Mouse (Mus musculus) intestine, postnatal 0 days (tissue): ENCODE measurements at regions not wholly inside any gene's neighbourhood (a gene's known extent, or its start where the extent isn't known, plus 50 kb on each side); places are given as distances from the start of the nearest gene placed in this dataset.
A peak's percentile ranks its signal among the peaks of the same experiment; 100 is the strongest.

Experiments used
- ATAC-seq: fragments of 200-750 bp; cut with Nextera tagmentation; 2 replicates; pipeline ENCODE4 v1.8.0; 2017; ENCODE audit warnings: mild to moderate bottlenecking, moderate TSS enrichment, moderate library complexity
- H3K27ac ChIP-seq: fragments of 300-500 bp; sonication (generic); 2 replicates; pipeline ENCODE4 v1.5.1; 2014; ENCODE audit warnings: mild to moderate bottlenecking, low read depth, low read length, moderate library complexity
- H3K27me3 ChIP-seq: fragments of 300-500 bp; sonication (generic); replicated peaks from 2 replicates; pipeline ENCODE4 v1.6.1; 2014; ENCODE audit warnings: low read length, mixed read lengths; ENCODE audit not compliant: control insufficient read depth, insufficient read depth
- H3K36me3 ChIP-seq: fragments of 300-500 bp; sonication (generic); 2 replicates; pipeline ENCODE4 v1.6.1; 2014; ENCODE audit warnings: mild to moderate bottlenecking, moderate library complexity; ENCODE audit not compliant: control insufficient read depth, insufficient read depth
- H3K4me1 ChIP-seq: fragments of 300-500 bp; sonication (generic); replicated peaks from 2 replicates; pipeline ENCODE4 v1.6.1; 2014; ENCODE audit warnings: antibody characterized with exemption, low read length, mixed read lengths; ENCODE audit not compliant: control insufficient read depth, insufficient read depth
- H3K4me2 ChIP-seq: fragments of 300-500 bp; sonication (generic); replicated peaks from 2 replicates; pipeline ENCODE4 v1.6.1; 2014; ENCODE audit warnings: low read depth, mild to moderate bottlenecking, moderate library complexity
- H3K4me3 ChIP-seq: fragments of 300-500 bp; sonication (generic); 2 replicates; pipeline ENCODE4 v1.5.1; 2014; ENCODE audit warnings: low read depth, low read length
- H3K9ac ChIP-seq: fragments of 300-500 bp; sonication (generic); 2 replicates; pipeline ENCODE4 v1.6.1; 2014; ENCODE audit warnings: mild to moderate bottlenecking, low read depth, low read length
- H3K9me3 ChIP-seq: fragments of 300-500 bp; sonication (generic); 2 replicates; pipeline ENCODE4 v1.6.1; 2016; ENCODE audit warnings: mixed run types; ENCODE audit not compliant: control insufficient read depth
- CTCF ChIP-seq: sonication (generic); IDR thresholded peaks from 2 replicates; pipeline ENCODE4 v1.5.1; 2016; ENCODE audit warnings: low read depth, mild to moderate bottlenecking, control low read depth, antibody characterized with exemption, moderate library complexity
- WGBS: fragments of 180-500 bp; shearing (Covaris S2); extraction: QIAGEN DNeasy Blood & Tissue Kit; methylation state at CpG from one replicate; pipeline ENCODE4 v1.1.7; 2014; 5-methylcytosine and 5-hydroxymethylcytosine counted together

DNA sequence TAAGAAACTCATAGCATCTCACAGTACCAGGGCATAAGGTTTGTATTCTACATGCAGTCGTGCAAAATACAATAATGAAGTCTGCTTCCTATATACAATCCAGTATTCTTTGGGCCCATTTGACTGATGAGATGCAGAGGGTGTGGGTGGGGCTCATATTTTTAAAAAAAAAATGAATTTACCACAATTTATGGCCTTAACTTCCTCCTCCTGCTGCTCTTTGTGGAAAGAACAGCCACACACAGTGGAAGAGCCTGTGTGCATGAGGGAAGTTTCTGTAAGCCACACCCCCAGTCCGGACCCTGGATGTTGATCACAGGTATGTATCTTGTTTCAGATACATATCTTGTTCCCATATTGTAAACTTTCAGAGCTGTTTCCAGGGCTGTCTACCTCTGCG is 143.5 kb upstream of the Mpp6 start:
- no peak for ATAC-seq

DNA sequence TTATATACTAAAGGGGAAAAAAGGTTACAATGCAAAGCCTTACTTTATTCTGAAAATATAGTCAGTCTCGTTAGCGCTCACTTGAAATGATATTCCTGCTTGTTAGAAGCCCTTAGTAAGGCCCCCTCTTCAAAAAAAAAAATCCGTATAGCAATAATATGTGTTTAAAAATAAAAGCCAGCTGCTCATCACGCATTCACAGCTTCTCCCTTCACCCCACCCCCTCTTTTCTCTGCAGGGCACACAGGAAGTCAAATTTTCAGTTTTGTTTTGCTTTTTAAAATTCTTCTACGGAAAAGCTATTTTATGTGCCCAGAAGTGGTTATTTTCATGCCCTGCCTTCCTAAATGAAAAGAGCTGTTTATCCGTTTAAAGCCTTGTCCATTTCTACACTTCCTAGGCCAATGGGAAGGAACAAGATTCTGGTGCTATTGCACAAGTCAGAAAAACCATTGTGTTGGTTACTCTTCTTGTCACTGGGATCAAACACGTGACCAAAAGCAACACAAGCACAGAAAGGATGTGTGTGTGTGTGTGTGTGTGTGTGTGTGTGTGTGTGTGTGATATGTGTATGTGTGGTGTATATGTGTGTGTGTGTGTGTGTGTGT is 136.7 kb upstream of the Mpp6 start:
- Histone ChIP-seq H3K4me3 (no peak overlapping the region), H3K9me3 (no peaks in the 10 kb centered on the region), H3K36me3 (no peaks in the 10 kb centered on the region), H3K9ac (no peak overlapping the region), H3K4me1 (no peaks in the 10 kb centered on the region), H3K4me2 (no peak overlapping the region), H3K27ac (no peak overlapping the region), H3K27me3 (no peaks in the 10 kb centered on the region)
- TF ChIP-seq CTCF = no peak
- ATAC-seq = no peak
- WGBS = 64% methylated on average over 7 of the region's 7 CpGs

More for the DNA sequence above, 143.5 kb upstream of the Mpp6 start:
- Histone ChIP-seq H3K36me3 (no peaks in the 10 kb centered on the region), H3K4me2 (no peak overlapping the region), H3K27me3 (no peaks in the 10 kb centered on the region), H3K4me3 (no peak overlapping the region), H3K27ac (no peak overlapping the region), H3K9me3 (no peaks in the 10 kb centered on the region), H3K9ac (no peak overlapping the region), H3K4me1 (no peaks in the 10 kb centered on the region)
- 86% methylated on average over 3 of the region's 3 CpGs for WGBS
- TF ChIP-seq CTCF = no peak

DNA sequence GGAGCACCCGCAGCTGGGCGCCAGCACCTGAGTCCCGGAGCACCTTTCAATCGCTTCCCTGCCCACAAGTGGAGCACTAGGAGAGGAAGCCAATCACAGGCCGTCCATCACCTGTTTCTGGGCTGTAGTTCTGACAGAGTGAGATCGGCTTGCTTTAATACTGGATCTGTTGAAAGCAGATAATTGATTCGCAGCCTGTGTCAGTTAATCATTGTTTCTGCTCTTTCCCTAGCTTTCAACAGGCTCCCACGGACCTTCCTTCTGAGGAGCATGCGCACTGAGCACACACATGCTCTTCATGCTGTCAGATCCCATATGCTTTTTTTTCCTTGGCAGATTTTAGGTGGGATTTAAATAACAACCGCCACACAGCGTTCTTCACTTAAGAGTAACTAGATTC is 132.3 kb upstream of the Mpp6 start:
- Histone ChIP-seq H3K4me2 (no peak overlapping the region), H3K36me3 (no peaks in the 10 kb centered on the region), H3K9ac (no peak overlapping the region), H3K4me1 (no peaks in the 10 kb centered on the region), H3K4me3 (no peak overlapping the region), H3K9me3 (no peaks in the 10 kb centered on the region), H3K27me3 (no peaks in the 10 kb centered on the region), H3K27ac (no peak overlapping the region)
- no peak for ATAC-seq
- WGBS = 58% methylated on average over 11 of the region's 11 CpGs
- no peak for TF ChIP-seq CTCF

DNA sequence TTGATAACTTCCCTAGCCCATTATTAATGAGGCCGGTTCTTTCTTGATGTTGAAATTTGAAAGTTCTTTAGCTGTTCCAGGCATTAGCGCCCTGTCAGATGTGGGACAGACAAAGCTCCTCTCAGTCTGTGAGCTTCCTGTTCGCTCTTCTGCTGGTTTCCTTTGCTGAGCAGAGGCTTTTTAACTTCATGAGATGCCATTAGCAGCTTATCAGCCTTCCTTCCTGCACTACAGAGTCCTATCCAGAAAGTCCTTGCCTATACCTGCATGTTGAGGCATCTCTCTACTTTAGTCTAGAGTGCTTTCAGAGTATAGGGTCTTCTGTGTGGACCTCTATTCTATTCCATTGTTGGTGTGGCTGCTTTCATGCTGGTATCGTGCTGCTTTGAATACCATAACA is 126.3 kb upstream of the Mpp6 start:
- WGBS = 79% methylated on average over 4 of the region's 4 CpGs
- Histone ChIP-seq H3K4me1 (0 out of 2 replicates have a peak, but pooled peaks cover 2% of the 10 kb centered on the region), H3K4me2 (no peak overlapping the region), H3K9ac (no peak overlapping the region), H3K27me3 (no peaks in the 10 kb centered on the region), H3K9me3 (no peaks in the 10 kb centered on the region), H3K27ac (no peak overlapping the region), H3K36me3 (no peaks in the 10 kb centered on the region), H3K4me3 (no peak overlapping the region)
- TF ChIP-seq CTCF = no peak
- ATAC-seq = no peak

DNA sequence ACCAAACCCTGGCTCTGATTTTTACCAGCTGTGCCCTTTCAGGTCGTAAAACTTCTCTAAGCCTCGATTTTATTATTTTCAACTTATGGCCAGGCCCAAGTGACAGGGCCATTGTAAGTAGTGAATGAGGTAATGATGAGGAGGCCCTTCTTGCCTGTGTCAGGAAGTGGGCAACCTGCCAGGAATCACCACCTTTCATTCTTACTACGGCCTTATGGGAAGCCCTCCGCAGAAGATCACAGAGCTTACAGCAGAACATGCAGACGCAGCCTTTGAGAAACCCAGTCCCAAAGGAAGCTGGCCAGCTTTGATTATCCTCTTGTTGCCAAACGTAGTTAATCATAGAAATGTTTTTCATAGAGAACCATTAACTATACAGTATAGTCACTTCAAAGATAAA is 124.9 kb upstream of the Mpp6 start:
- H3K27me3 ChIP-seq = no peaks in the 10 kb centered on the region
- H3K9me3 ChIP-seq = no peaks in the 10 kb centered on the region
- H3K36me3 ChIP-seq = no peaks in the 10 kb centered on the region
- no peak overlapping the region for H3K9ac ChIP-seq
- peak; percentile 65 for ATAC-seq
- no peak overlapping the region for H3K27ac ChIP-seq
- H3K4me1 ChIP-seq = 0 out of 2 replicates have a peak, but pooled peaks cover 2% of the 10 kb centered on the region
- H3K4me2 ChIP-seq = no peak overlapping the region
- 5% methylated on average over 6 of the region's 6 CpGs for WGBS
- H3K4me3 ChIP-seq = no peak overlapping the region
- TF ChIP-seq CTCF = no peak

DNA sequence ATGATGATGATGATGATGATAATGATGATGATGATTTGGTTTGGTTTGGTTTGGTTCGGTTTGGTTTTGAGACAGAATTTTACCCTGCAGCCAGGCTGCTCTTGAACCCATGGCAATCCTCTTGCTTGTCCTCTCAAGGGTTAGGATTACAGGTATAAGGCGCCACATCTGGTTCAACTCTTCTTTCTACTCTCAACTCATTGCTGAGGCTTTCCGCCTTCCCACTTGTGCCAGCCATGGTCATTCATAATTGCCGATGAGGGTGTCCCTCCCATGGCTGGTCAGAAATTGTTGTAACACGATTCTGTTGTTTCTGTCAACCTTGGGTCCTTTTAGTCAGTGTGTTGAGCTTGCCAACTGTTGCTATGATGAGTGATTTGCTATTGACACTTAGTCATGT is 122.9 kb upstream of the Mpp6 start:
- no peaks in the 10 kb centered on the region for H3K9me3 ChIP-seq
- no peaks in the 10 kb centered on the region for H3K27me3 ChIP-seq
- no peak overlapping the region for H3K4me3 ChIP-seq
- H3K4me1 ChIP-seq = 0 out of 2 replicates have a peak, but pooled peaks cover 2% of the 10 kb centered on the region
- no peak overlapping the region for H3K4me2 ChIP-seq
- no peak overlapping the region for H3K27ac ChIP-seq
- H3K9ac ChIP-seq = no peak overlapping the region
- H3K36me3 ChIP-seq = no peaks in the 10 kb centered on the region
- WGBS = 92% methylated on average over 5 of the region's 5 CpGs
- no peak for TF ChIP-seq CTCF
- no peak for ATAC-seq
